Mouse (Mus musculus): ENCODE results near the gene Rgs21. TPM values are rescaled to one million over a fixed set of nuclear protein-coding genes. Genes with fewer than 3 reads are reported as not detected.

Gene Rgs21
- polyA plus RNA-seq, 1 experiment from 2014 or later = not detected

GRCm38 (mm10) chr1:144498725-144499124 lies 68.7 kb downstream of the Rgs21 start:
- Histone ChIP-seq H3K27ac (no peak overlapping the region), H3K9me3 (no peaks in the 10 kb centered on the region), H3K9ac (no peak overlapping the region), H3K4me2 (no peak overlapping the region), H3K36me3 (no peaks in the 10 kb centered on the region), H3K27me3 (replicated peaks) (no peaks in the 10 kb centered on the region), H3K4me3 (replicated peaks) (no peak overlapping the region), H3K4me1 (no peaks in the 10 kb centered on the region)
- no peak for ATAC-seq (ENCODE audit: insufficient read depth, low FRiP score, low read depth)

GRCm38 (mm10) chr1:144498051-144498450 lies 69.4 kb downstream of the Rgs21 start:
- H3K4me1 ChIP-seq = no peaks in the 10 kb centered on the region
- no peak overlapping the region for H3K27ac ChIP-seq
- no peak overlapping the region for H3K9ac ChIP-seq
- H3K27me3 ChIP-seq (replicated peaks) = no peaks in the 10 kb centered on the region
- no peak for ATAC-seq (ENCODE audit: insufficient read depth, low FRiP score, low read depth)
- H3K4me2 ChIP-seq = no peak overlapping the region
- 45% methylated on average over 3 of the region's 3 CpGs for WGBS
- no peaks in the 10 kb centered on the region for H3K9me3 ChIP-seq
- no peaks in the 10 kb centered on the region for H3K36me3 ChIP-seq
- H3K4me3 ChIP-seq (replicated peaks) = no peak overlapping the region

GRCm38 (mm10) chr1:144493336-144493735 lies 74.1 kb downstream of the Rgs21 start:
- no peak overlapping the region for H3K4me2 ChIP-seq
- H3K36me3 ChIP-seq = no peaks in the 10 kb centered on the region
- no peak overlapping the region for H3K27ac ChIP-seq
- H3K4me1 ChIP-seq = no peaks in the 10 kb centered on the region
- H3K9ac ChIP-seq = no peak overlapping the region
- H3K9me3 ChIP-seq = no peaks in the 10 kb centered on the region
- ATAC-seq (ENCODE audit: insufficient read depth, low FRiP score, low read depth) = no peak
- no peaks in the 10 kb centered on the region for H3K27me3 ChIP-seq (replicated peaks)
- WGBS = 79% methylated on average over 1 of the region's 1 CpGs
- no peak overlapping the region for H3K4me3 ChIP-seq (replicated peaks)

GRCm38 (mm10) chr1:144488223-144488835 lies 79.1 kb downstream of the Rgs21 start:
- no peak overlapping the region for H3K4me3 ChIP-seq (replicated peaks)
- H3K9me3 ChIP-seq = no peaks in the 10 kb centered on the region
- H3K27me3 ChIP-seq (replicated peaks) = no peaks in the 10 kb centered on the region
- no peaks in the 10 kb centered on the region for H3K36me3 ChIP-seq
- WGBS = 85% methylated on average over 5 of the region's 5 CpGs
- H3K4me2 ChIP-seq = no peak overlapping the region
- H3K27ac ChIP-seq = no peak overlapping the region
- ATAC-seq (ENCODE audit: insufficient read depth, low FRiP score, low read depth) = no peak
- H3K9ac ChIP-seq = no peak overlapping the region
- no peaks in the 10 kb centered on the region for H3K4me1 ChIP-seq

Other genes with a start within 250 kb of the Rgs21 start
- gene Rgs18, start 207.8 kb upstream of the Rgs21 start, polyA plus RNA-seq (2015; fragmentation: Nextera tagmentation; extraction: Ambion mirVana) = 2.2 and 2.5 TPM in 2 replicates